14 mouse cellular contexts compared by ENCODE assay signal in the genomic region with DNA sequence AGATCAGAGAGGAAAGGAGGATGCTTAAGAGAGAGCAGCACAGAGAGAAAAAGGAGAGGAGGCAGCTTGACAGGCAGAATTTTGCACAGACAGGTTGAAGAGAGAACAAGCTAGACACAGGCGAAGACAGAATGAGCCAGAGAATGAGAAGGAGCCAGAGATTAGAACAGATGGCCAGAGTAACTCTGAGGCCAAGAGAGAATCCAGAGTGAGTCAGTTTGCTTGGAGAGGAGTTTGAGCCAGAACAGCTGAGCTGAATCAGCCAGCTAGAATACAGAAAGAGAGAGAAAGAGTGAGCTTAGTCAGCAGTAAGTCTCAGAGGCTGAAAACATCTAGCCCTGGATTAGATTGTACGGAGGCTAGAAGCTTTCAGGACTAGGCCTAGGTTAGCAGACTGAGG. TPM values are rescaled to one million over a fixed set of nuclear protein-coding genes. Genes with fewer than 3 reads are reported as not detected.
DNase-seq lines count a peak whose midpoint lies in the region; ATAC-seq lines count a peak whose summit lies in the region.
"Had no signal": no experiment of that assay in that cellular context is flagged by ENCODE, and none has a peak within 500 bp of the region (broad histone marks: within the 10 kb centered on the region; RNA-seq: fewer than 3 reads in every experiment).

No protein-coding gene starts in this region.

- ATAC-seq in forebrain, embryonic 14.5 days = no peak
- no peak for ATAC-seq in hindbrain, embryonic 11.5 days (ENCODE audit: low FRiP score)
- ATAC-seq: CD4-positive, CD25-positive, alpha-beta regulatory T cell, adult 4 months; hindbrain, embryonic 16.5 days had no signal

- no peak overlapping the region for H3K9ac ChIP-seq in forebrain, embryonic 14.5 days (ENCODE audit: low read length)
- H3K9ac ChIP-seq in hindbrain, embryonic 11.5 days (ENCODE audit: low read depth, low read length) = no peak overlapping the region
- H3K9ac ChIP-seq: limb, embryonic 15.5 days had no signal

- no peak overlapping the region for H3K4me3 ChIP-seq in forebrain, embryonic 14.5 days (ENCODE audit: low read depth, low read length)
- no peak overlapping the region for H3K4me3 ChIP-seq in forebrain, embryonic 10.5 days
- no peak overlapping the region for H3K4me3 ChIP-seq in hindbrain, embryonic 11.5 days (ENCODE audit: low read depth, low read length)
- H3K4me3 ChIP-seq: limb, embryonic 15.5 days had no signal

- peak; percentile 54 for DNase-seq in forebrain, embryonic 14.5 days (ENCODE audit: low spot score)
- DNase-seq in forebrain, embryonic 10.5 days (ENCODE audit: extremely low spot score, low spot score) = no peak
- peak; percentile 61 to 62 for DNase-seq in heart, postnatal 10 days
- DNase-seq in heart, postnatal 4 days = no peak
- DNase-seq in NIH3T3 (ENCODE audit: low read depth) = peak; percentile 76
- peak; percentile 82 for DNase-seq in layer of hippocampus, adult 9-11 months
- no peak for DNase-seq in neural tube, embryonic 10.5 days (ENCODE audit: extremely low spot score, low spot score)
- no peak for DNase-seq in hindbrain, embryonic 11.5 days (ENCODE audit: low spot score)
- DNase-seq: gastrocnemius, postnatal 10 days had no signal

- WGBS in forebrain, embryonic 14.5 days = 91% methylated on average over 2 of the region's 2 CpGs
- 87% methylated on average over 2 of the region's 2 CpGs for WGBS in forebrain, embryonic 10.5 days
- 87% methylated on average over 2 of the region's 2 CpGs for WGBS in hindbrain, embryonic 11.5 days

- H3K27ac ChIP-seq in forebrain, embryonic 14.5 days (ENCODE audit: low read depth, low read length) = no peak overlapping the region
- no peak overlapping the region for H3K27ac ChIP-seq in forebrain, embryonic 10.5 days
- no peak overlapping the region for H3K27ac ChIP-seq in hindbrain, embryonic 11.5 days (ENCODE audit: low read depth, low read length)
- H3K27ac ChIP-seq: kidney, postnatal 0 days; limb, embryonic 15.5 days; macrophage had no signal

- intact Hi-C loops in heart, postnatal 10 days (cut with DNase I) = no loop called here

- H3K4me1 ChIP-seq in forebrain, embryonic 14.5 days (ENCODE audit: control insufficient read depth, insufficient read depth, low read length) = no peaks in the 10 kb centered on the region
- H3K4me1 ChIP-seq in forebrain, embryonic 10.5 days = no peaks in the 10 kb centered on the region
- no peaks in the 10 kb centered on the region for H3K4me1 ChIP-seq in hindbrain, embryonic 11.5 days (replicated peaks; ENCODE audit: control insufficient read depth, insufficient read depth, low read length)
- H3K4me1 ChIP-seq: limb, embryonic 15.5 days had no signal

- H3K36me3 ChIP-seq in forebrain, embryonic 14.5 days (ENCODE audit: control insufficient read depth, insufficient read depth, low read length) = no peaks in the 10 kb centered on the region
- H3K36me3 ChIP-seq in forebrain, embryonic 10.5 days (replicated peaks) = no peaks in the 10 kb centered on the region
- no peaks in the 10 kb centered on the region for H3K36me3 ChIP-seq in hindbrain, embryonic 11.5 days (ENCODE audit: control insufficient read depth, insufficient read depth, low read length)
- H3K36me3 ChIP-seq: limb, embryonic 15.5 days had no signal

- H3K4me2 ChIP-seq in forebrain, embryonic 14.5 days (ENCODE audit: low read length) = no peak overlapping the region
- no peak overlapping the region for H3K4me2 ChIP-seq in hindbrain, embryonic 11.5 days (replicated peaks; ENCODE audit: low read depth, low read length)
- H3K4me2 ChIP-seq: limb, embryonic 15.5 days had no signal

- no peaks in the 10 kb centered on the region for H3K27me3 ChIP-seq in forebrain, embryonic 14.5 days (replicated peaks; ENCODE audit: control insufficient read depth, insufficient read depth, low read length)
- no peaks in the 10 kb centered on the region for H3K27me3 ChIP-seq in forebrain, embryonic 10.5 days (ENCODE audit: poor library complexity, severe bottlenecking)
- no peaks in the 10 kb centered on the region for H3K27me3 ChIP-seq in hindbrain, embryonic 11.5 days (ENCODE audit: control insufficient read depth, insufficient read depth, low read length)
- H3K27me3 ChIP-seq: limb, embryonic 15.5 days had no signal

- H3K9me3 ChIP-seq in forebrain, embryonic 14.5 days (replicated peaks; ENCODE audit: control insufficient read depth, low read length) = no peaks in the 10 kb centered on the region
- no peaks in the 10 kb centered on the region for H3K9me3 ChIP-seq in forebrain, embryonic 10.5 days
- no peaks in the 10 kb centered on the region for H3K9me3 ChIP-seq in hindbrain, embryonic 11.5 days (ENCODE audit: control insufficient read depth, low read length)
- H3K9me3 ChIP-seq: limb, embryonic 15.5 days had no signal

RNA-seq across cellular contexts. Expression of gene Agtpbp1, which starts 12.5 kb away (rescaled TPM):
- 51.8 and 69.6 TPM in 2 replicates for polyA plus RNA-seq in forebrain, embryonic 14.5 days (2014; fragmentation: Nextera tagmentation; extraction: Ambion mirVana)
- 12.6 and 13.6 TPM in 2 replicates for polyA plus RNA-seq in forebrain, embryonic 10.5 days (2016; fragmentation: Nextera tagmentation; extraction: Ambion mirVana)
- 10 to 100 TPM; 47.7 to 56.3 TPM for total RNA-seq in heart, postnatal 10 days (2021)
- 10 to 100 TPM; 38.2 to 38.7 TPM for total RNA-seq in heart, postnatal 4 days (2021)
- polyA plus RNA-seq in hindbrain, embryonic 11.5 days (2014; fragmentation: Nextera tagmentation; extraction: Ambion mirVana) = 22.0 and 31.3 TPM in 2 replicates

RNA-seq across cellular contexts. Expression of gene Naa35, which starts 12.5 kb away (rescaled TPM):
- polyA plus RNA-seq in forebrain, embryonic 14.5 days (2014; fragmentation: Nextera tagmentation; extraction: Ambion mirVana) = 152 and 157 TPM in 2 replicates
- 116 and 117 TPM in 2 replicates for polyA plus RNA-seq in forebrain, embryonic 10.5 days (2016; fragmentation: Nextera tagmentation; extraction: Ambion mirVana)
- 100 to 1,000 TPM in 1 of 2 experiments, 10 to 100 TPM in 1; 96.1 to 112 TPM for total RNA-seq in heart, postnatal 10 days (2021)
- total RNA-seq in heart, postnatal 4 days (2021) = 10 to 100 TPM; 81.9 to 98.9 TPM
- polyA plus RNA-seq in hindbrain, embryonic 11.5 days (2014; fragmentation: Nextera tagmentation; extraction: Ambion mirVana) = 96.0 and 120 TPM in 2 replicates

Comparison
In these comparisons a context has a peak if more than half of its experiments do, and no peak if none do; other contexts are left out.
1. DNase-seq: peak in forebrain, embryonic 14.5 days (single experiment), heart, postnatal 10 days (2 of 2), NIH3T3 (single experiment) and layer of hippocampus, adult 9-11 months (single experiment); none in forebrain, embryonic 10.5 days (single experiment), heart, postnatal 4 days (single experiment), neural tube, embryonic 10.5 days (single experiment) and hindbrain, embryonic 11.5 days (single experiment).